Mouse (Mus musculus): ENCODE measurements around the gene Itga11.

- no peak for TF ChIP-seq CTCF (IDR thresholded peaks at IDR 0.05; ENCODE audit: low read depth, low read length)
- no peak for TF ChIP-seq EP300 (IDR thresholded peaks at IDR 0.05; ENCODE audit: insufficient read depth, low read depth, low read length)
Observed at GRCm38 (mm10) chr9:62817828-62818614, 140.4 kb downstream of the Itga11 start.
